Mouse (Mus musculus) spleen, adult 2 months (tissue): Measurements from ENCODE around the gene Zbtb49.

Source experiments
- CTCF ChIP-seq: fragments of 200-500 bp; IDR thresholded peaks from 2 replicates; pipeline ENCODE4 v1.5.1; 2011; ENCODE audit warnings: mild to moderate bottlenecking, inconsistent platforms; ENCODE audit not compliant: insufficient read depth, insufficient read length, insufficient replicate concordance; ENCODE audit errors: extremely low read depth
- POLR2A ChIP-seq: fragments of 200-500 bp; IDR thresholded peaks from 2 replicates; pipeline ENCODE4 v1.6.1; 2011; ENCODE audit warnings: low read depth, low read length, inconsistent platforms

DNA sequence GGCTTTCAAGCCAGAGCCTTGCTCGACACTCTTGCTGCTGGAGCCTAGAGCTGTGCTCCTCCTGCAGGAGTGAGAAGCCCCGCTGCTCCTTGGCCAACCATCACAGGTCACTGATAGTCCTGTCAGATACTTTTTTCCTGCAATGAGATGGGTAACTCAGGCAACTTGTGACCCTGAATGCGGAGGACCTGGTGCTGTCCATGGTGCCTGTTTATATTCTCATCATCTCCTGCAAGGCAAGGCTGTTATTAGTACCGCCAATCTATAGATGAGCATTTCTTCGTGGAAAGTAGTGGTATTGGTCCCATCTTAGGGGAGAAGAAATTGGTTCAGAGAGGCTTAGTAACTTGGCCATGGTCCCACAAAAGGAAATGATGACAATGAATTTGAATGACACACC is 46.5 kb downstream of the Zbtb49 start:
- TF ChIP-seq CTCF (no peak), POLR2A (no peak)
